Mouse (Mus musculus) brain, adult 2 months (tissue): ENCODE measurements around the gene Dnm1.

Experiments used
- DNase-seq: peaks from one replicate; pipeline ENCODE4 v3.0.0; 2011; ENCODE audit warnings: low read depth, low spot score

Dnm1 gene

GRCm38 (mm10) chr2:32340836-32341633 lies 12.1 kb downstream of the Dnm1 start:
- DNase-seq, result peak; percentile 89

- no peak for DNase-seq
Observed at GRCm38 (mm10) chr2:32339912-32340642, 13.1 kb downstream of the Dnm1 start.

- no peak for DNase-seq
Observed at GRCm38 (mm10) chr2:32335888-32336287, 17.2 kb downstream of the Dnm1 start.

GRCm38 (mm10) chr2:32332159-32332558 lies 21.0 kb downstream of the Dnm1 start:
- peak; percentile 48 for DNase-seq

GRCm38 (mm10) chr2:32329531-32329930 lies 23.6 kb downstream of the Dnm1 start:
- DNase-seq, result no peak

- DNase-seq, result no peak
Observed at GRCm38 (mm10) chr2:32328911-32329460, 24.2 kb downstream of the Dnm1 start.

- DNase-seq, result no peak
Observed at GRCm38 (mm10) chr2:32327200-32327599, 25.9 kb downstream of the Dnm1 start.

GRCm38 (mm10) chr2:32325342-32325741 lies 27.8 kb downstream of the Dnm1 start:
- peak; percentile 68 for DNase-seq

GRCm38 (mm10) chr2:32324322-32324721 lies 28.8 kb downstream of the Dnm1 start:
- no peak for DNase-seq

GRCm38 (mm10) chr2:32322754-32323741 lies 30.1 kb downstream of the Dnm1 start:
- peak; percentile 81 for DNase-seq

- no peak for DNase-seq
Observed at GRCm38 (mm10) chr2:32321591-32322298, 31.4 kb downstream of the Dnm1 start.

GRCm38 (mm10) chr2:32320721-32321120 lies 32.4 kb downstream of the Dnm1 start:
- DNase-seq, result no peak

GRCm38 (mm10) chr2:32319586-32320580 lies 33.3 kb downstream of the Dnm1 start:
- DNase-seq, result no peak

GRCm38 (mm10) chr2:32318709-32319585 lies 34.2 kb downstream of the Dnm1 start:
- no peak for DNase-seq

GRCm38 (mm10) chr2:32317791-32318417 lies 35.2 kb downstream of the Dnm1 start:
- DNase-seq, result no peak

- no peak for DNase-seq
Observed at GRCm38 (mm10) chr2:32316887-32317656, 36.1 kb downstream of the Dnm1 start.

- DNase-seq, result peak; percentile 69
Observed at GRCm38 (mm10) chr2:32315751-32316150, 37.4 kb downstream of the Dnm1 start.
